Mouse (Mus musculus) C2C12 (cell line): ENCODE data around the gene Shtn1. TPM values are rescaled to one million over a fixed set of nuclear protein-coding genes. Genes with fewer than 3 reads are reported as not detected.

Experiments
- H3K27me3 ChIP-seq: one replicate; pipeline ENCODE4 v1.6.1; 2011; ENCODE audit not compliant: control insufficient read depth, insufficient read depth, insufficient read length
- H3K36me3 ChIP-seq: one replicate; pipeline ENCODE4 v1.6.1; 2011; ENCODE audit not compliant: control insufficient read depth, insufficient read depth
- H3K4me3 ChIP-seq: one replicate; pipeline ENCODE4 v1.5.1; 2011; ENCODE audit warnings: mild to moderate bottlenecking, control low read depth; ENCODE audit not compliant: poor library complexity, insufficient read depth, severe bottlenecking
- H3K79me2 ChIP-seq: one replicate; pipeline ENCODE4 v1.6.1; 2011; ENCODE audit not compliant: control insufficient read depth, insufficient read depth
- H3K79me3 ChIP-seq: one replicate; pipeline ENCODE4 v1.6.1; 2011; ENCODE audit warnings: low read depth, control low read depth
- H3ac ChIP-seq: one replicate; pipeline ENCODE3; 2011; ENCODE audit warnings: low read depth; ENCODE audit not compliant: control insufficient read depth, insufficient read length
- CEBPB ChIP-seq: IDR thresholded peaks from one replicate; pipeline ENCODE4 v1.6.1; 2011; ENCODE audit warnings: low read depth, mild to moderate bottlenecking, control low read depth, moderate library complexity
- CTCF ChIP-seq: IDR thresholded peaks from one replicate; pipeline ENCODE4 v1.5.1; 2011; ENCODE audit not compliant: control insufficient read depth, insufficient read depth, insufficient read length
- FOSL1 ChIP-seq: IDR thresholded peaks from one replicate; pipeline ENCODE4 v1.8.0; 2011; ENCODE audit warnings: mild to moderate bottlenecking, low read length; ENCODE audit not compliant: poor library complexity, insufficient read depth, severe bottlenecking
- MAX ChIP-seq: IDR thresholded peaks from one replicate; pipeline ENCODE4 v1.6.1; 2011; ENCODE audit warnings: mild to moderate bottlenecking, control low read depth
- MYOD1 ChIP-seq: IDR thresholded peaks from one replicate; pipeline ENCODE4 v1.6.1; 2011; ENCODE audit warnings: low read depth; ENCODE audit not compliant: control insufficient read depth, insufficient read length
- MYOG ChIP-seq: IDR thresholded peaks from one replicate; pipeline ENCODE4 v1.6.1; 2011; ENCODE audit not compliant: control insufficient read depth, insufficient read length; ENCODE audit errors: extremely low read depth
- USF1 ChIP-seq: IDR thresholded peaks from one replicate; pipeline ENCODE4 v1.6.1; 2011; ENCODE audit warnings: low read depth, mild to moderate bottlenecking, control low read depth, moderate library complexity
- polyA plus RNA-seq: library from polyadenylated mRNA; unstranded; fragments of >200 nt; fragmentation: generic; extraction: Trizol; gene quantifications from one replicate; pipeline ENCODE4 v1.2.1, GENCODE M21; 2012; ENCODE audit warnings: missing spikeins

Gene Shtn1
- polyA plus RNA-seq, 1 experiment = 0.26 TPM

GRCm38 (mm10) chr19:59071396-59071795, 4.5 kb downstream of the Shtn1 start:
- H3K36me3 ChIP-seq = no peaks in the 10 kb centered on the region
- no peak overlapping the region for H3K4me3 ChIP-seq
- TF ChIP-seq MAX (no peak), MYOG (no peak)
- no peaks in the 10 kb centered on the region for H3K79me3 ChIP-seq
- no peak overlapping the region for H3ac ChIP-seq
- H3K27me3 ChIP-seq = peaks cover 29% of the 10 kb centered on the region
- H3K79me2 ChIP-seq = no peaks in the 10 kb centered on the region

- Histone ChIP-seq H3K36me3 (no peaks in the 10 kb centered on the region), H3K4me3 (no peak overlapping the region), H3ac (no peak overlapping the region), H3K27me3 (peaks cover 12% of the 10 kb centered on the region), H3K79me2 (no peaks in the 10 kb centered on the region), H3K79me3 (no peaks in the 10 kb centered on the region)
- TF ChIP-seq MYOG (no peak), FOSL1 (no peak), USF1 (no peak), CTCF (no peak), MAX (no peak), MYOD1 (no peak), CEBPB (no peak)
Measured at GRCm38 (mm10) chr19:59067652-59068051, 8.2 kb downstream of the Shtn1 start.

GRCm38 (mm10) chr19:59066670-59067069, 9.2 kb downstream of the Shtn1 start:
- Histone ChIP-seq H3K79me3 (no peaks in the 10 kb centered on the region), H3ac (no peak overlapping the region), H3K4me3 (no peak overlapping the region), H3K36me3 (no peaks in the 10 kb centered on the region), H3K27me3 (peaks cover 11% of the 10 kb centered on the region), H3K79me2 (no peaks in the 10 kb centered on the region)
- TF ChIP-seq CEBPB = no peak
- TF ChIP-seq CTCF = no peak
- TF ChIP-seq USF1 = no peak
- no peak for TF ChIP-seq MYOD1
- no peak for TF ChIP-seq MAX
- TF ChIP-seq FOSL1 = no peak
- no peak for TF ChIP-seq MYOG

GRCm38 (mm10) chr19:59066115-59066514, 9.8 kb downstream of the Shtn1 start:
- TF ChIP-seq MAX (no peak), MYOD1 (no peak), USF1 (no peak), CTCF (no peak), CEBPB (no peak), FOSL1 (no peak)
- peaks cover 11% of the 10 kb centered on the region for H3K27me3 ChIP-seq
- no peak overlapping the region for H3K4me3 ChIP-seq
- no peak overlapping the region for H3ac ChIP-seq
- no peaks in the 10 kb centered on the region for H3K36me3 ChIP-seq
- H3K79me3 ChIP-seq = no peaks in the 10 kb centered on the region
- H3K79me2 ChIP-seq = no peaks in the 10 kb centered on the region

GRCm38 (mm10) chr19:59064616-59065015, 11.3 kb downstream of the Shtn1 start:
- H3K79me3 ChIP-seq = no peaks in the 10 kb centered on the region
- H3K79me2 ChIP-seq = no peaks in the 10 kb centered on the region
- no peak for TF ChIP-seq CTCF
- TF ChIP-seq MYOG = no peak
- no peak for TF ChIP-seq CEBPB
- no peak for TF ChIP-seq MAX
- no peak for TF ChIP-seq FOSL1
- TF ChIP-seq MYOD1 = no peak
- TF ChIP-seq USF1 = no peak
- H3K4me3 ChIP-seq = no peak overlapping the region
- no peaks in the 10 kb centered on the region for H3K36me3 ChIP-seq
- H3ac ChIP-seq = no peak overlapping the region
- H3K27me3 ChIP-seq = peaks cover 11% of the 10 kb centered on the region

GRCm38 (mm10) chr19:59063568-59063967, 12.3 kb downstream of the Shtn1 start:
- Histone ChIP-seq H3ac (no peak overlapping the region), H3K27me3 (peaks cover 14% of the 10 kb centered on the region), H3K79me2 (no peaks in the 10 kb centered on the region), H3K79me3 (no peaks in the 10 kb centered on the region), H3K36me3 (no peaks in the 10 kb centered on the region), H3K4me3 (no peak overlapping the region)
- TF ChIP-seq MYOD1 (no peak), USF1 (no peak), MYOG (no peak), FOSL1 (no peak), CEBPB (no peak), CTCF (no peak), MAX (no peak)

GRCm38 (mm10) chr19:59058105-59058504, 17.8 kb downstream of the Shtn1 start:
- TF ChIP-seq MYOG (no peak), FOSL1 (no peak), CTCF (no peak), MAX (no peak), MYOD1 (no peak), CEBPB (no peak), USF1 (no peak)
- Histone ChIP-seq H3ac (no peak overlapping the region), H3K36me3 (no peaks in the 10 kb centered on the region), H3K27me3 (peaks cover 21% of the 10 kb centered on the region), H3K79me3 (no peaks in the 10 kb centered on the region), H3K79me2 (no peaks in the 10 kb centered on the region), H3K4me3 (no peak overlapping the region)
